ENCODE assay signal across 20 mouse cellular contexts in genomic region chr12:21363195-21363594, GRCm38 (mm10). TPM values are rescaled to one million over a fixed set of nuclear protein-coding genes. Genes with fewer than 3 reads are reported as not detected.
A peak's percentile ranks its signal among the peaks of the same experiment; 100 is the strongest.
DNase-seq lines count a peak whose midpoint lies in the region; ATAC-seq and TF ChIP-seq lines count a peak whose summit lies in the region.
"Had no signal": no experiment of that assay in that cellular context is flagged by ENCODE, and none has a peak within 500 bp of the region (broad histone marks: within the 10 kb centered on the region; RNA-seq: fewer than 3 reads in every experiment).

No protein-coding gene starts in this region.

- H3K9ac ChIP-seq in lung, embryonic 15.5 days: no peak overlapping the region
- H3K9ac ChIP-seq in stomach, postnatal 0 days (ENCODE audit: low read length): no peak overlapping the region
- H3K9ac ChIP-seq: embryonic facial prominence, embryonic 15.5 days; heart, embryonic 12.5 days; hindbrain, embryonic 12.5 days had no signal

- ATAC-seq in lung, embryonic 15.5 days (ENCODE audit: borderline replicate concordance, extremely low read depth, low FRiP score, low TSS enrichment): no peak
- ATAC-seq in stomach, postnatal 0 days (ENCODE audit: low FRiP score, low TSS enrichment): no peak
- ATAC-seq in megakaryocyte-erythroid progenitor cell, adult 5-6 weeks (replicated peaks; ENCODE audit: low FRiP score, low TSS enrichment, poor library complexity, severe bottlenecking): no peak
- ATAC-seq: forebrain, embryonic 14.5 days; hindbrain, embryonic 16.5 days had no signal

- H3ac ChIP-seq in myocyte (ENCODE audit: control insufficient read depth, insufficient read length): no peak overlapping the region

- no peaks in the 10 kb centered on the region for H3K4me1 ChIP-seq in lung, embryonic 15.5 days
- no peaks in the 10 kb centered on the region for H3K4me1 ChIP-seq in stomach, postnatal 0 days (replicated peaks; ENCODE audit: control insufficient read depth, insufficient read depth)
- H3K4me1 ChIP-seq: forebrain, embryonic 10.5 days; hindbrain, embryonic 12.5 days had no signal

- H3K36me3 ChIP-seq in lung, embryonic 15.5 days: 0 out of 2 replicates have a peak, but pooled peaks cover 7% of the 10 kb centered on the region
- no peaks in the 10 kb centered on the region for H3K36me3 ChIP-seq in myocyte (ENCODE audit: control insufficient read depth, insufficient read depth)
- no peaks in the 10 kb centered on the region for H3K36me3 ChIP-seq in stomach, postnatal 0 days (ENCODE audit: control insufficient read depth, insufficient read depth, low read length)
- H3K36me3 ChIP-seq: embryonic facial prominence, embryonic 15.5 days; hindbrain, embryonic 12.5 days had no signal

- no peak for TF ChIP-seq EP300 in stomach, postnatal 0 days (optimal IDR thresholded peaks at IDR 0.05)

- H3K4me3 ChIP-seq in lung, embryonic 15.5 days: no peak overlapping the region
- no peak overlapping the region for H3K4me3 ChIP-seq in myocyte
- H3K4me3 ChIP-seq in stomach, postnatal 0 days (ENCODE audit: low read depth, low read length): no peak overlapping the region
- H3K4me3 ChIP-seq: embryonic facial prominence, embryonic 15.5 days; erythroblast, embryonic 14.5 days; forebrain, embryonic 10.5 days; heart, embryonic 12.5 days; hindbrain, embryonic 12.5 days had no signal

- TF ChIP-seq POLR2A in myocyte (IDR thresholded peaks at IDR 0.05; ENCODE audit: insufficient read length, low read depth): no peak

- H3K4me2 ChIP-seq in lung, embryonic 15.5 days: no peak overlapping the region
- no peak overlapping the region for H3K4me2 ChIP-seq in myocyte (ENCODE audit: low read depth)
- H3K4me2 ChIP-seq in stomach, postnatal 0 days (replicated peaks; ENCODE audit: low read depth): no peak overlapping the region; the same call in 1 of the 2 replicates
- H3K4me2 ChIP-seq: embryonic facial prominence, embryonic 15.5 days; heart, embryonic 12.5 days; hindbrain, embryonic 12.5 days had no signal

- 0 out of 2 replicates have a peak, but pooled peaks have one; percentile 2 for TF ChIP-seq CTCF in stomach, postnatal 0 days (IDR thresholded peaks at IDR 0.05; ENCODE audit: low read depth)

- no peaks in the 10 kb centered on the region for H3K9me3 ChIP-seq in lung, embryonic 15.5 days
- H3K9me3 ChIP-seq in stomach, postnatal 0 days (ENCODE audit: control insufficient read depth, low read length): no peaks in the 10 kb centered on the region
- H3K9me3 ChIP-seq: embryonic facial prominence, embryonic 15.5 days; heart, embryonic 12.5 days had no signal

- peak overlapping the region; percentile 49; the same call in 1 of the 2 replicates for H3K27ac ChIP-seq in lung, embryonic 15.5 days
- H3K27ac ChIP-seq in stomach, postnatal 0 days (replicated peaks): peak overlapping the region; percentile 73
- H3K27ac ChIP-seq: embryonic facial prominence, embryonic 15.5 days; forebrain, embryonic 10.5 days; hindbrain, embryonic 12.5 days had no signal

- no peaks in the 10 kb centered on the region for H3K27me3 ChIP-seq in lung, embryonic 15.5 days
- H3K27me3 ChIP-seq in myocyte (ENCODE audit: control insufficient read depth, insufficient read depth, insufficient read length): no peaks in the 10 kb centered on the region
- no peaks in the 10 kb centered on the region for H3K27me3 ChIP-seq in stomach, postnatal 0 days (ENCODE audit: control insufficient read depth, insufficient read depth, low read length)
- H3K27me3 ChIP-seq: embryonic facial prominence, embryonic 15.5 days; heart, embryonic 12.5 days; hindbrain, embryonic 12.5 days had no signal

- WGBS in lung, embryonic 15.5 days: 97% methylated on average over 3 of the region's 3 CpGs
- WGBS in stomach, postnatal 0 days: 73% methylated on average over 3 of the region's 3 CpGs

- no peak for DNase-seq in lung, postnatal 25 days (ENCODE audit: low spot score)
- peak; percentile 11 to 12 for DNase-seq in urinary bladder, adult 18-20 months (ENCODE audit: low spot score in 2 of 2)
- no peak for DNase-seq in urinary bladder, postnatal 4 days (ENCODE audit: low spot score in 2 of 2)
- DNase-seq in stomach, postnatal 0 days (ENCODE audit: low spot score): no peak
- DNase-seq: adrenal gland, adult 2 months; adrenal gland, postnatal 36 days; cerebellum, adult 2 months; cerebellum, postnatal 10 days; embryo, embryonic 11 days; heart, postnatal 4 days had no signal

- H3K79me2 ChIP-seq in myocyte (ENCODE audit: control insufficient read depth, insufficient read depth): peaks cover 32% of the 10 kb centered on the region

TF ChIP-seq in myocyte, 11 proteins besides CTCF, POLR2A, EP300 and RAD21:
- TF ChIP-seq MYOG (IDR thresholded peaks at IDR 0.05; ENCODE audit: control insufficient read depth in 1 of 3, insufficient read depth in 1 of 3, insufficient read length in 2 of 3, low read depth in 2 of 3) (peak in 1 of 3 experiments; percentile 63), REST (IDR thresholded peaks at IDR 0.05; ENCODE audit: insufficient read depth, insufficient read length) (no peak), SRF (IDR thresholded peaks at IDR 0.05; ENCODE audit: control insufficient read depth, insufficient read length, low read depth) (no peak), TCF3 (IDR thresholded peaks at IDR 0.05; ENCODE audit: insufficient read length, low read depth) (no peak), POLR2AphosphoS2 (IDR thresholded peaks at IDR 0.05; ENCODE audit: insufficient read length, low read depth) (no peak), MAX (IDR thresholded peaks at IDR 0.05; ENCODE audit: low read depth) (no peak), TCF12 (IDR thresholded peaks at IDR 0.05; ENCODE audit: insufficient read depth, poor library complexity, severe bottlenecking) (no peak), MYOD1 (IDR thresholded peaks at IDR 0.05; ENCODE audit: control insufficient read depth in 1 of 3, insufficient read length in 2 of 3, low read depth in 2 of 3) (peak in 2 of 3 experiments; percentile 15 to 81), E2F4 (IDR thresholded peaks at IDR 0.05; ENCODE audit: insufficient read depth) (no peak), USF1 (IDR thresholded peaks at IDR 0.05; ENCODE audit: low read depth) (no peak), CEBPB (IDR thresholded peaks at IDR 0.05; ENCODE audit: insufficient read depth, poor library complexity, severe bottlenecking) (no peak)
TF ChIP-seq in myocyte: peak in this region for 2.

RNA-seq across cellular contexts. Expression of gene Adam17, which starts 10.2 kb away (rescaled TPM):
- polyA plus RNA-seq in lung, embryonic 15.5 days (2015; fragmentation: Nextera tagmentation; extraction: Ambion mirVana): 46.6 and 51.1 TPM in 2 replicates
- 13.4 TPM for polyA plus RNA-seq in myocyte (2012; fragmentation: generic; extraction: Trizol)
- 16.2 and 16.9 TPM in 2 replicates for polyA plus RNA-seq in stomach, postnatal 0 days (2015; fragmentation: Nextera tagmentation; extraction: Ambion mirVana)
- 41.1 and 43.1 TPM in 2 replicates for total RNA-seq in megakaryocyte-erythroid progenitor cell, adult 5-6 weeks (2014; fragmentation: Nextera tagmentation)
- 47.5 and 52.2 TPM in 2 replicates for total RNA-seq in megakaryocyte-erythroid progenitor cell, adult 5-6 weeks (2017)

RNA-seq across cellular contexts. Expression of gene Iah1, which starts 47.0 kb away (rescaled TPM):
- 61.0 and 61.8 TPM in 2 replicates for polyA plus RNA-seq in lung, embryonic 15.5 days (2015; fragmentation: Nextera tagmentation; extraction: Ambion mirVana)
- polyA plus RNA-seq in myocyte (2012; fragmentation: generic; extraction: Trizol): 79.5 TPM
- 43.1 and 45.1 TPM in 2 replicates for polyA plus RNA-seq in stomach, postnatal 0 days (2015; fragmentation: Nextera tagmentation; extraction: Ambion mirVana)
- total RNA-seq in megakaryocyte-erythroid progenitor cell, adult 5-6 weeks (2014; fragmentation: Nextera tagmentation): 38.0 and 40.6 TPM in 2 replicates
- total RNA-seq in megakaryocyte-erythroid progenitor cell, adult 5-6 weeks (2017): 20.5 and 40.9 TPM in 2 replicates

RNA-seq across cellular contexts. Expression of gene Ywhaq, which starts 54.2 kb away (rescaled TPM):
- 726 and 736 TPM in 2 replicates for polyA plus RNA-seq in lung, embryonic 15.5 days (2015; fragmentation: Nextera tagmentation; extraction: Ambion mirVana)
- 156 TPM for polyA plus RNA-seq in myocyte (2012; fragmentation: generic; extraction: Trizol)
- 371 and 384 TPM in 2 replicates for polyA plus RNA-seq in stomach, postnatal 0 days (2015; fragmentation: Nextera tagmentation; extraction: Ambion mirVana)
- 167 and 196 TPM in 2 replicates for total RNA-seq in megakaryocyte-erythroid progenitor cell, adult 5-6 weeks (2014; fragmentation: Nextera tagmentation)
- total RNA-seq in megakaryocyte-erythroid progenitor cell, adult 5-6 weeks (2017): 182 and 215 TPM in 2 replicates

Comparison
In these comparisons a context has a peak if more than half of its experiments do, and no peak if none do; other contexts are left out.
1. DNase-seq: peak in urinary bladder, adult 18-20 months (2 of 2); none in lung, postnatal 25 days (single experiment), urinary bladder, postnatal 4 days (0 of 2) and stomach, postnatal 0 days (single experiment).